Mouse (Mus musculus): ENCODE data around the gene Gabbr2.

DNA sequence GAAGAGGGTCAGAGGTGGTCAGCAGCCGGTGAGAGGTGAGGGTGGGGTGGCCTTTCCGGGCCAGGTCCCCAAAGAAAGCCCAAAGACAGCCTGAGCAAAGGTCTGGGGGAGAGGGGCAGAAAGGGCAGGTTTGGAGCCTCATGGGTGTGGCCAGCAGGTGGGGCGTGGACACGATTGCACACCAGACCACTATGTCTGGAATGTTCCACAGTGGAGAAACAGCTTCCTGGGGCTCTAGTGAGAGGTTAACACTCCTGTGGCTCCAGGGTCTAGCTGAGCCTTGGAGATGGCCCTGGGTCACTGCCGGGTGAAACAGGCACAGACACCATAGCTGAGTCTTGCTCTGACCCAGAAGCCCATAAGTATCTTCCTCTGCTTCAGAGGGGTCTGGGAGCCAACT is 368.7 kb downstream of the Gabbr2 start:
- TF ChIP-seq MYC (IDR thresholded peaks at IDR 0.05; ENCODE audit: low read depth, low read length), result no peak
- no peak for TF ChIP-seq CTCF (conservative IDR thresholded peaks at IDR 0.05 in 1 of 2, IDR thresholded peaks at IDR 0.05 in 1 of 2; ENCODE audit: low read depth in 2 of 2, low read length in 2 of 2)
- no peak for TF ChIP-seq ZNF384 (IDR thresholded peaks at IDR 0.05; ENCODE audit: low read depth, low read length)
- no peak for TF ChIP-seq ZC3H11A (IDR thresholded peaks at IDR 0.05; ENCODE audit: low read depth, low read length)
- no peak for TF ChIP-seq MAX (IDR thresholded peaks at IDR 0.05; ENCODE audit: low read length)
- no peak for TF ChIP-seq TBP (conservative IDR thresholded peaks at IDR 0.05; ENCODE audit: low read depth, low read length)
- no peak for TF ChIP-seq MAZ (IDR thresholded peaks at IDR 0.05; ENCODE audit: low read depth, low read length)
- TF ChIP-seq E2F4 (IDR thresholded peaks at IDR 0.05; ENCODE audit: insufficient replicate concordance, low read depth, low read length), result no peak
- TF ChIP-seq GABPA (IDR thresholded peaks at IDR 0.05; ENCODE audit: insufficient replicate concordance, low read depth, low read length), result no peak
